Mouse (Mus musculus): ENCODE data around the gene Foxred1.

Foxred1 gene

GRCm38 (mm10) chr9:35188700-35189099, 22.2 kb downstream of the Foxred1 start:
- no peak for DNase-seq

DNA sequence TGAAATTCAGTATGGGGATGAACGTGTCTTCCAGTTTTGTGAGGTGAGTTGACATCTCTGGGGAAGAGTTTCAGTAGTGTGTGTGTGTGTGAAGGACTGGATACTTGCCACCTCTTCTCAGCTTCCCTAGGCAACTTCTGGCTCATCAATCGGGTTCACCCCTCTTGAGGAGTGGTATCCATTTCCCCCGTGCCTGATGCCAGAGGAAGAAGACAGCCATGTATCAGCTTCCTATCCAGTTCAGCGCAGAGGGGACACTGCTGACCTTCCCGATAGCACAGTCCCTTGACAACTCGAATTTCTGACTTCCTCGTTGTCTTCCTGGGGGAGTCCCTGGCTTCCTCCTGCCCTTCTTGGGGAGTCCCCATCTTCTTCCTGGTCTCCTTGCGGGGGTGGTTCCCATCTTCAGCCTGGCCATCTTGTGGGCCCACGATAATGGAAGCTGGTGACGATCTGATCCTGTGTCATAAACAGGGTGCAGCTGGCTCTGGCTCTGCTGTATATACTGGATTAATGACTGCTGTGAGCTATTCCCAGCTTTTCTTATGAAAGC, 23.4 kb downstream of the Foxred1 start:
- no peak for DNase-seq

GRCm38 (mm10) chr9:35186430-35186829, 24.4 kb downstream of the Foxred1 start:
- DNase-seq = no peak

GRCm38 (mm10) chr9:35183359-35183758, 27.5 kb downstream of the Foxred1 start:
- no peak for DNase-seq

DNA sequence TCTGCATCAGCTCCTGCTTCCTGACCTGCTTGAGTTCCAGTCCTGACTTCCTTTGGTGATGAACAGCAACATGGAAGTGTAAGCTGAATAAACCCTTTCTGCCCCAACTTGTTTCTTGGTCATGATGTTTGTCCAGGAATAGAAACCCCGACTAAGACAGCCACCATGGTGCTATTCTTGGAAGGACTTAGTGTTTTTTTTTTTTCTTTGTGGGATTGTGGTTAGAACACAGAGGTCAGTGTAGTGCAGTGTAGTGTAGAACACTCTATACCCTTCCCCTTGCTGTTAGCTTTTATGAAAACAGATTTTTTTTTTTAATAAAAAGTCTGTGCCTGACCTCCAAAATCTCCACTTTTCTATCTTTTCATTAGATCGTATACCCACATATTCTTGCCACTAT, 28.0 kb downstream of the Foxred1 start:
- no peak for DNase-seq

GRCm38 (mm10) chr9:35176124-35176659, 34.7 kb downstream of the Foxred1 start:
- no peak for DNase-seq

DNA sequence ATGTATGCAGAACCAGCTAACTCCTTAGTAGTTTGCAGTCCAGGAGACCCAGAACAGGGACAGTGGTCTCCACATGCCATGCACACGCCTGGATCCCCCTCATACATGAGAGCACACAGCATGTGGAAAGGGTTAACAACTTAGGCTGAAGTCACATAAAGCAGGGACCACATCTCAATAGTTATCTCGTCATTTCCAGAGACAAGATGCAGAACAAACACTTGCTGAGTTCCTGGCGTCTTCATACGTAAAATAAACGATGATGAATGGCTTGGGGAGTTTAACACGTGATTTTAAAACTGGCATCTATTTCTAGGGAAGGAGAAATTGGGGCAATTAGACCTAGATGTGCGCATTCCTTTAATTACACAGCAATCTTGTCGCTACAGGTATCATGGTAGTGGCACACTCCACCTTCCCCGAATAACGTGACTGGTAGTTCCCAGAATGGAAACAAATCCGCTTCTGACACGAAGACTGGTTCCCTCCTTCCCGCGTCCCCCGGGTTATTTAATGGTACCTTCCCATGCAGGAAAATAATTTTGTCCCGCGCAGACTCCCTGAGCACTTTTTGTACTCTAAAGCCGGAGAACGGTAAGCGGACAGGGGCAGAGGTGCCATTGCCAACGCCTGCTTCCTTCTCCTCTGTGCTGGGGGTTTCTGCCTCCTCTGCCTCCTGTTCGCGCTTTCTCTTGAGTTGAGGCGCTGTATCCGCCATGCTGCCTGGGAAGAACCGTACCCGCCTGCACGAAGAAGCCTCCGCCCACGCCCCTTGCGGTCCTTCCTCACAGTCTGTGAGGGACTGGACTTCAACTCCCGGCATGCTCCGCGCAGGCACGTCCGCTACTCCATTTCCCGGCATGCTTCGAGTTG, 35.4 kb downstream of the Foxred1 start, which contains the start of gene Dcps:
Gene Dcps, minus strand, starts transcription at position 811 of the 873 bp plus-strand sequence.
- peak; percentile 95 for DNase-seq

DNA sequence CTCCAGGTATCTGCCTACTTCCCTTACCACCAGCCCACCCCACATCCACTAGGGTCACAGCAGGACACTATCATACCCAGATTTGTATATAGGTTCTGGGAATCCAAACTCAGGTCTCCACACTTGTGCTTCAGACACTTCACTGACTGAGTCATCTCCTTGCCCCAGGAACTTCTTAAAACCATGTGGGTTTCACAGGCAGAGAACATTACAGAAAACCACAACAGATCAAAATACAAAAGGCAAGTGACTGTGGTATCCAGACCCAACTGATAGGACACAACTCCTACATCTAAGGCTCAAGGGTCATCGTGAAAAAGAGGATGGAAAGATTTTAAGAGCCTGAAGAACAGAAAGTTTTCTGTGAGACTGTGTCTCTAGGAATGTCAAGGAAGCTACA, 37.5 kb downstream of the Foxred1 start:
- no peak for DNase-seq

- DNase-seq = no peak
Measured at GRCm38 (mm10) chr9:35170071-35170470, 40.8 kb downstream of the Foxred1 start.

DNA sequence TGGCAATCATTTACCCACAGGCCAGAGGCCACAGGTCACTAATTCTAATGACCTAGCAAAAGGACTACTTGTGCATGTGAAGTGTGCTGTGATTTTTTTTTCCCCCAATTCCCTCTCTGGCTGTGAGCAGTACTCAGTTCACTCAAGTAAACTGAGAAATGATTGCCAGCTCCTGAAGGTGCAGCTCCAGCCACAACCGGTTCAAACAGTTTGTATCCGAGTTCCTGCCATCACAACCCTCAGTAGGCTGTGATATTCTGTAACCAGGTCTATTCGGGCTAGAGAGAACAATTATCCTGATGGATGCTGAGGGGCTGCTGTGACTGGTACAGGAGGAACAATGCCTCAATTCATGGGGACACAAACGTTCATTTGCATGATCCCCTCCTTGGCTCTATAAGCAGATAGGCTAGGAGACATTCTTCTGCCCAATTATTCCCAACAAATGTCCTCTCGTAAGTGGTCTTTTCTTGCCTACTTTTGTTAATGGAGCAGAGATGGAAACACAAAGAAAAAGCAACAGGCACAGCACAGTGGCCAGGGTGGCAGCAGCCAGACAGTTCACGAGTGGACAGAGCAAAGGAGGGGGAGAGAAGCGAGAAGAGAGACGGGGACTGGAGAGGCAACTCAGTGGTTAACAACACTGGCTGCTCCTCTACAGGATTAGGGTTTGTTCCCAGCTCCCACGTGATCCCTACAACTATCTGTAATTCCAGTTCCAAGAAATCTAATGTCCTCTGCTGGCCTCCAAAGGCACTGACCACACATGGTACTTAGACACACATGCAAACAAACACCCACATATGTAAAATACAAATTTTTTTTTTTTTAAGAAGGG, 43.8 kb downstream of the Foxred1 start:
- DNase-seq = no peak

DNA sequence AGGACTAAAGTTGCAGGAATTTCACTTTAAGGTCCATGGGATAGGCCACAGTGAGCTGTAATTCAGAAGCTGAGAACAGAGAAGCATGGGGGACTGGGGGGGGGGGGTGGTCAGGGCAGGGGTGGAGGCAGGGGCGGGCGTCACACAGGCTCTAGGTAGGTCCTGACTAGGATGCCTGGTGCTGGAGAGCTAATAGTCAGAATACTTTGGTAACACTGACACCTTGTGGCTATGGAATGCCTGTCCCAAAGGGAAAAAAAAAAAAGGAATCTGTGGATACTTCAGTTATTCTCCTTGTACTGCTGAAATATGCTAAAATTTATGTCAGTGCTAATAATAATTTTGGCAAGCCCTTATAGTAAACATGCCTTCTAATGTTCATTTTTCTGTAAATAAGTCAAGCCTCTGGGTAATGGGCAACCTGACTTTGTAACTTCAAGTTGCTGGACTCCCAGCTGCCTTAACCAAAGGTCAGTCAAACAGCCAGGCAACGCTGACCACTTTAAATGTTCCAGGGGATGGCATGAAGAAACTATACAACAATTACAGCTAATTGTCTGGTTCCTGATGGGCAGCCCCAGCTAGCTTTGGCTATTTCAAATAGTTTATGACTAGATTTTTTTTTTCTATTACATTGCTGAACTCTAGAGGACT, 44.6 kb downstream of the Foxred1 start:
- DNase-seq = no peak

GRCm38 (mm10) chr9:35164142-35164874, 46.5 kb downstream of the Foxred1 start:
- no peak for DNase-seq

DNA sequence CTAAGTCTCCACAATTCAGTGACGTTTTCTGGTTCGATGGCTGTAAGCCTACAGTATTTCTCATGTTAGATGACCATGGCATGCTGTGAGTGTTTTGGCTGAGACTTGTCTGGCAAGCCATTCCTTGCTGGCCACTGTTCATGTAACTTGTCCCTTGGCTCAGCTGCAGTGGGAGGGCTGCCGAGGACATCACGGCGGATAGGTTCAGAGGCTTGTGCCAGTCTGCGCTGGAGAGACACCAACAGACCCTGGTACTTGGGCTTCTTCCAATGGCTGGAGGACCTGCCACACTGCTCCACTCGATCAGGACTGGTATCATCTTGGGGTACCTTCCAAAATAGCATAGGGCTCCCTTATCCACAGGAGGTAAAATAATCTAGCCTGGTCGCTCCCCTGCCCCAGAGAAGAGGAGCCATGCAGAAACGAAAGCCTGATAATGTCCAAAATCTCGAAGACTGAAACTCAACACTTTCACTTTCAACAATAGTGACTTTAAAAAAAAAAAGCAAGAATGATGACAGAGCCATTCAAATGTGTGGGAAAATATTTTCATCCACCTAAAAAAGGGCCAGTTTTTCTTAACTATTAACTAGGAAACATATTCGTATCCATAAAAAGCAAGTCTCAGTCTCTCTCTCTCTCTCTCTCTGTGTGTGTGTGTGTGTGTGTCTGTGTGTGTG, 47.7 kb downstream of the Foxred1 start:
- DNase-seq = no peak

- no peak for DNase-seq
Measured at GRCm38 (mm10) chr9:35161721-35162120, 49.1 kb downstream of the Foxred1 start.

GRCm38 (mm10) chr9:35160662-35161061, 50.2 kb downstream of the Foxred1 start:
- no peak for DNase-seq

- DNase-seq = no peak
Measured at GRCm38 (mm10) chr9:35158477-35158876, 52.4 kb downstream of the Foxred1 start.

GRCm38 (mm10) chr9:35156862-35157261, 54.0 kb downstream of the Foxred1 start:
- no peak for DNase-seq

GRCm38 (mm10) chr9:35156002-35156710, 54.7 kb downstream of the Foxred1 start:
- no peak for DNase-seq

Data from thymus, postnatal 25 days (tissue).